Mouse (Mus musculus) thymus, adult 2 months (tissue): ENCODE results near the gene Vwc2. TPM values are rescaled to one million over a fixed set of nuclear protein-coding genes. Genes with fewer than 3 reads are reported as not detected.
A peak's percentile ranks its signal among the peaks of the same experiment; 100 is the strongest.

Source experiments
- DNase-seq: peaks from one replicate; pipeline ENCODE4 v3.0.0; 2021
- H3K27ac ChIP-seq: fragments of 200-500 bp; 2 replicates; pipeline ENCODE4 v1.5.1; 2012; ENCODE audit warnings: low read length, control low read depth; ENCODE audit not compliant: control insufficient read depth, insufficient read depth
- H3K27me3 ChIP-seq: fragments of 200-500 bp; 2 replicates; pipeline ENCODE4 v1.6.1; 2012; ENCODE audit warnings: mild to moderate bottlenecking, low read length, moderate library complexity, mixed read lengths; ENCODE audit not compliant: control insufficient read depth, insufficient read depth
- H3K36me3 ChIP-seq: fragments of 200-500 bp; 2 replicates; pipeline ENCODE4 v1.6.1; 2012; ENCODE audit warnings: mild to moderate bottlenecking, low read length, moderate library complexity; ENCODE audit not compliant: control insufficient read depth, insufficient read depth
- H3K4me1 ChIP-seq: fragments of 200-500 bp; replicated peaks from 2 replicates; pipeline ENCODE4 v1.6.1; 2012; ENCODE audit warnings: low read length; ENCODE audit not compliant: control insufficient read depth, insufficient read depth
- H3K4me3 ChIP-seq: fragments of 200-500 bp; 2 replicates; pipeline ENCODE4 v1.5.1; 2012; ENCODE audit warnings: mild to moderate bottlenecking, low read length, control low read depth, moderate library complexity; ENCODE audit not compliant: control insufficient read depth, insufficient read depth
- CTCF ChIP-seq: fragments of 200-500 bp; IDR thresholded peaks from 2 replicates; pipeline ENCODE4 v1.5.1; 2012; ENCODE audit warnings: mild to moderate bottlenecking, control low read depth, low read length, moderate library complexity, borderline replicate concordance; ENCODE audit not compliant: control insufficient read depth, poor library complexity, insufficient read depth; ENCODE audit errors: extremely low read depth
- POLR2A ChIP-seq: fragments of 200-500 bp; IDR thresholded peaks from 2 replicates; pipeline ENCODE4 v1.6.1; 2012; ENCODE audit warnings: mild to moderate bottlenecking, low read length, control low read depth, moderate library complexity; ENCODE audit not compliant: control insufficient read depth, poor library complexity, insufficient read depth; ENCODE audit errors: extremely low read depth
- WGBS: fragments of 180-500 bp; shearing (Covaris S2); methylation state at CpG from one replicate; pipeline ENCODE4 v1.1.7; 2018; 5-methylcytosine and 5-hydroxymethylcytosine counted together
- polyA plus RNA-seq: library from polyadenylated mRNA; depleted of rRNA; stranded (reverse); fragments of >200 nt; gene quantifications from 2 replicates; pipeline ENCODE4 v1.2.3, GENCODE M21; 2012

Vwc2 gene
- polyA plus RNA-seq, 1 experiment: 0.20 TPM

GRCm38 (mm10) chr11:11239346-11239745 is 125.3 kb downstream of the Vwc2 start:
- TF ChIP-seq CTCF (no peak), POLR2A (no peak)
- Histone ChIP-seq H3K4me1 (no peaks in the 10 kb centered on the region), H3K36me3 (no peaks in the 10 kb centered on the region), H3K27ac (no peak overlapping the region), H3K4me3 (no peak overlapping the region), H3K27me3 (no peaks in the 10 kb centered on the region)
- 86% methylated on average over 1 of the region's 1 CpGs for WGBS
- DNase-seq: peak; percentile 17

GRCm38 (mm10) chr11:11242694-11243377 is 128.8 kb downstream of the Vwc2 start:
- no peak overlapping the region for H3K27ac ChIP-seq
- TF ChIP-seq POLR2A (no peak), CTCF (no peak)
- no peaks in the 10 kb centered on the region for H3K27me3 ChIP-seq
- 72% methylated on average over 6 of the region's 6 CpGs for WGBS
- H3K4me3 ChIP-seq: no peak overlapping the region
- H3K36me3 ChIP-seq: no peaks in the 10 kb centered on the region
- no peak for DNase-seq
- no peaks in the 10 kb centered on the region for H3K4me1 ChIP-seq

GRCm38 (mm10) chr11:11257348-11257747 is 143.3 kb downstream of the Vwc2 start:
- Histone ChIP-seq H3K27me3 (no peaks in the 10 kb centered on the region), H3K4me3 (no peak overlapping the region), H3K27ac (no peak overlapping the region), H3K36me3 (no peaks in the 10 kb centered on the region), H3K4me1 (no peaks in the 10 kb centered on the region)
- TF ChIP-seq POLR2A: no peak
- TF ChIP-seq CTCF: no peak
- 98% methylated on average over 1 of the region's 1 CpGs for WGBS
- DNase-seq: no peak

DNA sequence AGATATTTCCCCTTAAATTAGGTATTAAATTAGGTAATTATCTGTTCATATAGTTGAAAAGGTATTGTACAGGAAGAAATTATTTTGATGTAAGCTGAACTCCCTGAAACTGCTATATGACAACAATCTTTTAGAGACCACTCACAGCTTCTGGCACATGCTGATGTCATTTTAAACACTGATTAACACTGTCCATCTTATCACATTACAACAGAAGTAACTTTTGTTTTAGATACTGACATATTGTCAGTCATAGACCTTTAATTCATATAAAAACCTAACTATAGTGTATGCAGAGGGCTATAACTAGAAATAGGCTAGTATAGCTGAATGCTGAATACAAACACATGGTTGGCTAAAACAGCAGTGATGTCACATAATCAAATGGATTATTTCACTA is 166.1 kb downstream of the Vwc2 start:
- no peaks in the 10 kb centered on the region for H3K27me3 ChIP-seq

DNA sequence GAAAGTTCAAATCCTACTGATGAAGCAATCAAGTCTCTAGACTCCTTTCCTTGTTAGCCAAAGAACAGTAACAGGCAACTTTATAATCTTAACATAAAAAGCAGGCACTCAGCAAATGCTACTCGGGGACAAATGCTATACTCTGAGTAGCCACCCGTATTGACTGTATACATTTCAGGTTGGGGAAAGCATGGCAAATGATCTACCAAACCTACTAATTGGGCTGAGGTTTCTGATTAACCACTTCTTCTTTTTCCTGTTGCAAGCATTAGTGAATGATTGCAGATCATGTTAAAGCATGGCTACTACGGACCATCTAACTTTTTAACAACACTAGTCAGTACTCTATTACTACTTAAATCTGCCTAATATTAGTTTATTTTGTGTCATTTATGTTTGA is 169.5 kb downstream of the Vwc2 start:
- DNase-seq: no peak
- Histone ChIP-seq H3K4me1 (no peaks in the 10 kb centered on the region), H3K4me3 (no peak overlapping the region), H3K27ac (no peak overlapping the region), H3K36me3 (no peaks in the 10 kb centered on the region), H3K27me3 (no peaks in the 10 kb centered on the region)
- TF ChIP-seq POLR2A: no peak
- TF ChIP-seq CTCF: no peak
- 92% methylated on average over 3 of the region's 3 CpGs for WGBS

More for the DNA sequence above, 166.1 kb downstream of the Vwc2 start:
- Histone ChIP-seq H3K4me1 (no peaks in the 10 kb centered on the region), H3K36me3 (no peaks in the 10 kb centered on the region), H3K27ac (no peak overlapping the region), H3K4me3 (no peak overlapping the region)
- DNase-seq: no peak
- TF ChIP-seq CTCF: no peak
- TF ChIP-seq POLR2A: no peak
